Mouse (Mus musculus): ENCODE measurements around the gene Slc5a10.

The Slc5a10 gene

GRCm38 (mm10) chr11:61667782-61668181 lies 52.8 kb downstream of the Slc5a10 start:
- no peak for DNase-seq (ENCODE audit: low read depth)

GRCm38 (mm10) chr11:61667248-61667647 lies 53.4 kb downstream of the Slc5a10 start:
- no peak for DNase-seq (ENCODE audit: low read depth)

GRCm38 (mm10) chr11:61665991-61666799 lies 54.4 kb downstream of the Slc5a10 start:
- DNase-seq (ENCODE audit: low read depth), result no peak

- DNase-seq (ENCODE audit: low read depth), result no peak
These were observed 55.2 kb downstream of the Slc5a10 start for GRCm38 (mm10) chr11:61665401-61665800.

- no peak for DNase-seq (ENCODE audit: low read depth)
These were observed 58.4 kb downstream of the Slc5a10 start for GRCm38 (mm10) chr11:61662189-61662588.

- DNase-seq (ENCODE audit: low read depth), result no peak
These were observed 59.7 kb downstream of the Slc5a10 start for GRCm38 (mm10) chr11:61660806-61661392.

GRCm38 (mm10) chr11:61660001-61660400 lies 60.6 kb downstream of the Slc5a10 start:
- DNase-seq (ENCODE audit: low read depth), result no peak

- DNase-seq (ENCODE audit: low read depth), result no peak
These were observed 61.4 kb downstream of the Slc5a10 start for GRCm38 (mm10) chr11:61659011-61659858.

- no peak for DNase-seq (ENCODE audit: low read depth)
These were observed 62.2 kb downstream of the Slc5a10 start for GRCm38 (mm10) chr11:61658360-61658922.

- DNase-seq (ENCODE audit: low read depth), result no peak
These were observed 63.2 kb downstream of the Slc5a10 start for GRCm38 (mm10) chr11:61657432-61657831.

GRCm38 (mm10) chr11:61656148-61656850 lies 64.3 kb downstream of the Slc5a10 start:
- no peak for DNase-seq (ENCODE audit: low read depth)

GRCm38 (mm10) chr11:61655649-61656048 lies 65.0 kb downstream of the Slc5a10 start:
- DNase-seq (ENCODE audit: low read depth), result no peak

GRCm38 (mm10) chr11:61654786-61655311 lies 65.8 kb downstream of the Slc5a10 start:
- DNase-seq (ENCODE audit: low read depth), result no peak

- DNase-seq (ENCODE audit: low read depth), result no peak
These were observed 67.1 kb downstream of the Slc5a10 start for GRCm38 (mm10) chr11:61653568-61653967.

- DNase-seq (ENCODE audit: low read depth), result no peak
These were observed 67.8 kb downstream of the Slc5a10 start, which contains the start of gene Grap for GRCm38 (mm10) chr11:61652686-61653447. Grap (plus strand) TSS chr11:61653265.

GRCm38 (mm10) chr11:61652216-61652615 lies 68.4 kb downstream of the Slc5a10 start:
- no peak for DNase-seq (ENCODE audit: low read depth)

GRCm38 (mm10) chr11:61650470-61651265 lies 70.0 kb downstream of the Slc5a10 start:
- no peak for DNase-seq (ENCODE audit: low read depth)

- DNase-seq (ENCODE audit: low read depth), result no peak
These were observed 71.0 kb downstream of the Slc5a10 start for GRCm38 (mm10) chr11:61649626-61650025.

GRCm38 (mm10) chr11:61649163-61649580 lies 71.5 kb downstream of the Slc5a10 start:
- no peak for DNase-seq (ENCODE audit: low read depth)

GRCm38 (mm10) chr11:61648749-61649115 lies 71.9 kb downstream of the Slc5a10 start:
- DNase-seq (ENCODE audit: low read depth), result no peak

Measured in fibroblast of lung, adult 2 months (primary cell).